Mouse (Mus musculus) colon, adult 2 months (tissue): Measurements from ENCODE around the gene Skp1a. TPM values are rescaled to one million over a fixed set of nuclear protein-coding genes. Genes with fewer than 3 reads are reported as not detected.

Experiments used
- polyA plus RNA-seq: library from polyadenylated mRNA; depleted of rRNA; stranded (reverse); fragments of >200 nt; gene quantifications from 2 replicates; pipeline ENCODE4 v1.2.3, GENCODE M21; 2012; rRNA removed

The Skp1a gene
- 8.0 and 9.7 TPM in 2 replicates for polyA plus RNA-seq

DNA sequence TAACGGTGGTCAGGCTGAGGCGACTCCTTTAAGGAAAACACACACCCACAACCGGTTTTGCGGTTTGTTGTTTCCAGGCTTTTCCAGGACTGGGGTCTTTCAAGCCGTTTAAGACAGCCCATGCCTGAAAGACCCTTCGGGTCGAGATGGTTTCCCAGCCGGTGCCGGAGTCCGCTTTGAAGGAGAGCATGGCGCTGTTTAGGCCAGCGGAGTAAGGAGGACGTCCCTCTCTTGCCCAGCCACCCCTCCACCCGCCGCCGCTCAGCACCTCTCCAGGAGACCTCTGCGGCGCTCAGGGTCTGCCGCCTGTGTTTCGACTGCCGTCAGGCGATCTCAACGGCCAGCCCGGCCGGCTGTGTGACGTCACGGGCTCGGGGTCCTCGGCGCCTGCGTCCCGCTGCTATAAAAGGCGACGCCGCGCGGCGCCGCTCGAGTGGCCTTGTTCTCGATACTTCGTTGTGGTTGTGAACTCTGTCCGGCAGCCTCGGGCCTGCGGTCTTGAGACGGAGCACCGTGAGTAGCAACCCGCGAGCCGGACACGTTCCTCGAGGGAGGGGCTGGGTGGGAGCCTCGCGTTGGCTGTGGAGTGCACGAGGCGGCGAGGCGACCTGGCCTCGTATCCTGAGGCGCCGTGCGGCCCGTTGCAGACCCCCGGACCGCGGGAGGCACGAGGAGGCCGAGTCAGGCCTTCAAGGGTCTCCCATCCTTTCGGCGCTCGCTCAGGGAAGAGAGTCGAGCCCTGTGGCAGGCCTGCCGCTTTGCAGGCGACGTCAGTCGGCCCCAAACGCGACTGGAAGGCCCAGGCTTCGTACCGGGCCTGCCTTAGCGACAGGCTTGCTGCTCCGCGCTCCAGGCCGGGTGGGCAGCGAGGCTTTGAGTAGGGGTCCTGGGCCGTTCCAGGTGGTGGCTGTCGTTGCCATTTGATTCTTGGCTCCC lies at the start of gene Skp1a:
TSS of gene Skp1a (plus strand) at position 390 of the 936 bp plus-strand sequence.

DNA sequence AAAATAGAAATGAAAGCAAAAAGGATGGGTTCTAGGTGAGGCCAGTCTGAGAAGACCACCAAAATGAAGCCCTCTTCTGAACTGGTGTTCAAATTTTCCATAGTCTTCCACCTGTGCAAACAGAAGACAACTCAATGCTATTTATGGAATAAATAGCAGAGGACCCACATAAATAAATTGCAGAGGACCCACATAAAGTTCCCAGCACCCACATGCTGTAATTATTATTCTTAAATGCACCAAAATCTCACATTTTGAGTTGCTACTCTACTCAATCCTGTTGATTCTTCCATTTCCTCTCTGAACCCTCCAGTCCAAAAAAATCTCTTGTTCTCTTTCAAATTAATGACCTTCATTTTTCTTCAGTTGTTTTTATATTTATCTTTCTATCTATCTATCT lies 17.9 kb upstream of the Skp1a start, which contains the start of gene Olfr1371:
TSS of gene Olfr1371 (minus strand) at position 101 of the 400 bp plus-strand sequence.

GRCm38 (mm10) chr11:52282774-52283595 lies 51.2 kb downstream of the Skp1a start, which contains the start of gene Tcf7:
Gene Tcf7, minus strand, starts transcription at chr11:52283014.

Other genes starting within 250 kb of the Skp1a start
- 31.1 and 34.5 TPM in 2 replicates for gene Ube2b, start 231.2 kb upstream of the Skp1a start, polyA plus RNA-seq
- 0.81 and 0.85 TPM in 2 replicates for gene Cdkl3, start 227.8 kb upstream of the Skp1a start, polyA plus RNA-seq
- gene Ppp2ca, start 133.3 kb upstream of the Skp1a start, polyA plus RNA-seq = 47.9 and 59.0 TPM in 2 replicates
- gene Olfr1373, start 86.5 kb upstream of the Skp1a start, polyA plus RNA-seq = not detected in 2 replicates
- not detected in 2 replicates for gene Olfr1371, start 18.0 kb upstream of the Skp1a start, polyA plus RNA-seq
- gene Tcf7, start 51.0 kb downstream of the Skp1a start, polyA plus RNA-seq = 7.2 and 8.3 TPM in 2 replicates
- 72.5 and 75.6 TPM in 2 replicates for gene Vdac1, start 128.9 kb downstream of the Skp1a start, polyA plus RNA-seq
- gene 9530068E07Rik, start 164.4 kb downstream of the Skp1a start, polyA plus RNA-seq = 133 and 174 TPM in 2 replicates